Mouse (Mus musculus) embryonic fibroblast, embryonic 13.5 days (primary cell): ENCODE data around the gene Ncoa7. TPM values are rescaled to one million over a fixed set of nuclear protein-coding genes. Genes with fewer than 3 reads are reported as not detected.
"Not testable (repeated sequence)": the region's sequence is repeated elsewhere in the genome, so short reads cannot be mapped to it uniquely, and the experiment has no call there.

Source experiments
- H3K27ac ChIP-seq: 2 replicates; pipeline ENCODE4 v1.5.1; 2012; ENCODE audit warnings: low read length, control low read depth, inconsistent platforms; ENCODE audit not compliant: insufficient read depth
- H3K4me1 ChIP-seq: 2 replicates; pipeline ENCODE4 v1.6.1; 2011; ENCODE audit warnings: low read length; ENCODE audit not compliant: control insufficient read depth, insufficient read depth
- H3K4me3 ChIP-seq: 2 replicates; pipeline ENCODE4 v1.5.1; 2011; ENCODE audit warnings: mild to moderate bottlenecking, control low read depth, low read length; ENCODE audit not compliant: insufficient read depth
- CTCF ChIP-seq: IDR thresholded peaks from 2 replicates; pipeline ENCODE4 v1.5.1; 2011; ENCODE audit warnings: mild to moderate bottlenecking, control low read depth, low read length, moderate library complexity, borderline replicate concordance; ENCODE audit not compliant: insufficient read depth
- POLR2A ChIP-seq: IDR thresholded peaks from 2 replicates; pipeline ENCODE4 v1.6.1; 2011; ENCODE audit warnings: low read depth, mild to moderate bottlenecking, control low read depth, low read length, moderate library complexity
- polyA plus RNA-seq: library from polyadenylated mRNA; stranded (reverse); fragments of >200 nt; gene quantifications from 2 replicates; pipeline ENCODE4 v1.2.4, GENCODE M21; 2011; ENCODE audit warnings: low read depth; ENCODE audit not compliant: missing spikeins, insufficient read length

Gene Ncoa7
- polyA plus RNA-seq, 1 experiment = 17.4 TPM

DNA sequence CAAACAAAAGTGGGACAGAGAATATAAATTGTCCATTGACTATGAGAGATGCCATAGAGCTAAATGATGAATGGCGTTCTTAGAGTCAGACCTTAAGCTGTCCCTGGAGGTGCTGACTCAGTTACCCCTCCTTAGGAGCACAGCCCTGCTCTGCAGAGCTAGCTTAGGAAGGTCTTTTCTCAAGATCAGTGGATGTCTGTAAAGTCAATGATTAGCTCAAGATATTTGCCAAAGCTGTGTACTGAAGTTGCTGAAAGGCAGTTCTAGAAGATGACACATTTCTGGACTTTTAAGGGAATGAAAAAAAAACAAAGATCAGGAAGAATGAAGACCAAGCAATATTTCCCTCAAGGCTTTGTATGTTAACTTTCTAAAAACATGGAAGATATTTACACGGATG lies 123.4 kb downstream of the Ncoa7 start:
- no peak for TF ChIP-seq POLR2A
- TF ChIP-seq CTCF = no peak
- H3K4me1 ChIP-seq = no peaks in the 10 kb centered on the region
- no peak overlapping the region for H3K4me3 ChIP-seq
- no peak overlapping the region for H3K27ac ChIP-seq

DNA sequence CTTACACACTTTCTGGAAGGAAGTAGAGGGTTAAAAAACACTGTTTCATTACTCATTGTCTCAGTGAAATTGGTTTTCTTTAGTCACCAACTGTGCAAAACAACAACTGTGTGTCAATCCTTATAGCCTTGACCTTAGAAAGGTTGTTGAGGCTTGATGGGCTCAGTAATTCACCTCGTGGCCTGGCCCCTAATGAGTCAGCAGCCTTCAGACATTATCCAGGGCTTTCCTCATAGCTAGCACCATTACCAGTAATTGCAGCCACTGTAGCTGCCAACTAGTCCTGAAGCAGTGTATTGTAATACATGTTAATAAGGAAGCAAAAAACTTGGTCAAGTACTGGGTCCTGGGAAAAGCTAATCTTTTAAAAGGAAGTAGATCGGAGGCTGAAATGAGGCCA lies 125.1 kb downstream of the Ncoa7 start:
- Histone ChIP-seq H3K4me3 (no peak overlapping the region), H3K4me1 (no peaks in the 10 kb centered on the region), H3K27ac (no peak overlapping the region)
- no peak for TF ChIP-seq POLR2A
- no peak for TF ChIP-seq CTCF

DNA sequence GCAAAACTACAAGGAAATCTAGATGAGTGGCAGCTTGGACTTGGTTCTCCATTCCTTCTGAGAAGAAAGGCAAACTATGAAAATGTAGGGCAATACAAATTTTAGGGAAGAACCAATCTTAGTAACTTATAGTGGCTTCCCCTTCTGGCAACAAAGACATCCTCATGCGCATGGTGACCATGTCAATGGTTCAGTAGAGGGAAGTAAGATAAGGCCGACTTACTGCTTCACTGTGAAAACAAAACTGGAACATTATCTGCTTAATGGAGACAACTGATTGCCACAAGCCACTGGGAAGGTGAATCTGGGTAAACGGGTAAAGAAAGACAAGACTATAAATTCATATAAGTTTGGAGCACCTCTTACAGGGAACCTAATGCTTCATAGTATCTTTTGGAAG lies 128.3 kb downstream of the Ncoa7 start:
- no peak for TF ChIP-seq POLR2A
- no peak for TF ChIP-seq CTCF
- Histone ChIP-seq H3K4me1 (no peaks in the 10 kb centered on the region), H3K27ac (no peak overlapping the region), H3K4me3 (no peak overlapping the region)

DNA sequence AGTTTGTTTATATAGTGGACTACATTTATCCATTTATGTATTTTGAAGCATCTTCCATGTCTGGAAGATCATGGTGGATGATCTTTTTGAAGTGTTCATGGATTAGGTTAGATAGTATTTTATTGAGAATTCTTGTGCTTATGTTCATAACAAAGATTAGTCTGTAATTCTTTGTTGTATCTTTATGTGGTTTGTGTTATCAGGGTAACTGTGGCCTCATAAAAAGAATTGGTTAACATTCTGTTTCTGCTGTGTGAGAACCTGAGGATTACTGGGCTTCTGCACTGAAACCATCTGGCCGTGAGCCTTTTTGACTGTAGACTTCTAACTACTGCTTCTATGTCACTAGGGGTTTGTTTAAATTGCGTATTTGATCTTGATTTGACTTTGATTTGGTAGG lies 136.5 kb downstream of the Ncoa7 start:
- Histone ChIP-seq H3K4me1 (no peaks in the 10 kb centered on the region), H3K4me3 (no peak overlapping the region), H3K27ac (no peak overlapping the region)
- no peak for TF ChIP-seq CTCF
- no peak for TF ChIP-seq POLR2A

DNA sequence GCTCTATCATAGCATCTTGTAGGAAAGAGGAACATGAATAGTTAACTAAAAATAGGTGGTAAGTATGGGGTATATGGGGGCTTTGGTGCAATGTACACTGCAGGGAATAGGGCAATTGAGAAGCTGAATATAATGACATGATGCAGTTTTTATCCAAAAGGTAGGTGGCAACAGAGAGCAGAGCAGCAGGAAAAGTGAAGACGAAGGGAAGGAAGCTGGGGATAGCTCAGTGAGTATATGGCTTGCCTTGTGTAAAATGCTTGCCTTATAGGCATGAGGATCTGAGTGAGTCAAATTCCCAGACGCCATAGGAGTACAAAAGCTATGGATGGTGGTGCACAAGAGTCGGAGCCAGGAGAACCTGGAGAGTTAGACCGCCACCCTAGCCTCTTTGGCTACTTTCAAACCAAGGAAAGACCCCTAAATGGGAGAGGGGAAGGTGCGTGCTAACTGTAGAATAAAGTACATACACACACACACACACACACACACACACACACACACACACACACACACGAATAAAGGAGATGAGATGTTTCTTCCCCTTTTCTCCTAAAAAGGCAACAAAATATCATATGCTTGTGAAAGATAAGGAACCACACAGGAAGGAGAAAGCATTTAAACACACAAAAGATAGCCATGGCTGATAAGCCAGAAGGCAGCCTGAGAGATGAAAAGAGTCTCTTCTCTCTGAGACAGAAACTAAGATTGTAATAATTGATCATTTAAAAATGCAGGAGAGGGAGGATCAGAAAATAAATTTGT lies 142.4 kb downstream of the Ncoa7 start:
- H3K27ac ChIP-seq = no peak overlapping the region
- TF ChIP-seq POLR2A (no peak), CTCF (no peak)
- no peak overlapping the region for H3K4me3 ChIP-seq
- H3K4me1 ChIP-seq = 0 out of 2 replicates have a peak, but pooled peaks cover 1% of the 10 kb centered on the region

DNA sequence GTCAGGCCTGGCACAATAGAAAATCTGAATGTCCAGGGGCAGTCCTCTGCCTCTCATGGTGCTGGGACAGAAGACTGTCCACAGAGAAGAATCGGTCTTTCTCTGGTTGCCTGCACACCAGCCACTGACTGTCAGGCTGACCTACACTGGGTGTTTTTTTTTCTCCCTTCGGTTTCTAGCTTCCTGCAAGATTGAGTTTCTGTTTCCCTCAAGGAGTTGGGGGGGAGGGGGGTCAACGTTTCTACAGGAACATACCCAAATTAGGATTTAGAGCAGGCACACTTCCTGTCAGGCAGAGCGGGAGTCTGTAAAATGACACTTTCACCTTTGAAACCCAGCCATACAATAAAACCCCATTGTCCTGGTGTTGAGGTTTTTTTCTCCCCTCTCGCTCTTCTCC lies 147.5 kb downstream of the Ncoa7 start:
- TF ChIP-seq CTCF (no peak), POLR2A (no peak)
- Histone ChIP-seq H3K4me3 (peak overlapping the region; percentile 43), H3K4me1 (peaks cover 5% of the 10 kb centered on the region; the same call in 1 of the 2 replicates), H3K27ac (peak overlapping the region; percentile 39; the same call in 1 of the 2 replicates)

DNA sequence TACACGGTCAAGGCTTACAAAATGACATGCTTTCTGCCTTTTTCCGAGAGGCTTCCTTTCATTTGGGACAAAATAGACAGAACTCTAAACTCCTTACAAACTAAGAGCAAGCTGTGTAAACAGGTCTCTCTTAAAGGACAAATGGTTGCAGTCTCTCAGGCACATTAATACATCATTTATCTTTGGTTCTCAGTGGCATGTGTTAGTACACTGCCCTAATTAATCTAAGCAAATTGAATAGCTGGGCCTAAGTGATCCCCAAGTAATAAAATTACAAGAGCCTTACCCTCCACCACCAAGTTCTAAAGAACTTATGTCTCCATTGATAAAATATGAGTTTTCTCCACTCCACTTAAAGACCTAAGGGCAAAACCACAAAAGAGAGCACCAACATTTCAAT lies 155.4 kb downstream of the Ncoa7 start:
- Histone ChIP-seq H3K4me3 (no peak overlapping the region), H3K27ac (no peak overlapping the region), H3K4me1 (no peaks in the 10 kb centered on the region)
- no peak for TF ChIP-seq CTCF
- no peak for TF ChIP-seq POLR2A

DNA sequence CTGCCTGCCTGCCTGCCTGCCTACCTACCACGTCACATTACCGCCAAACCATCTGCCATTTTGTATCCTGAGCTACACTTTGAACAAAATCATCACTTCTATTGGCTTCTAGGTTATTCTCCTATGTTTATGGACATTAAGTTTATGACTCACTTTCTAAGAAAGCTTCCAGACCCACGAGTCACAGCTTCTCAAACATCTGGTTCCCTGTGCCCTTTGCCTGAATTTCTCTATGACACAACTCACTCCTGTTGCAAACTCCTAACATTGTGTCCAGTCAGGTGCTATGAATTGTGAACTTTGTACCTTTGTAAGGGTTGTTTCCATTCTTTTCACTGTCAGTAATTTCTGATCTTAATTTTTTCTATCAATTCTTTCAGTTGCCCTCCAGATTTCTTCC lies 164.9 kb downstream of the Ncoa7 start:
- Histone ChIP-seq H3K4me1 (no peaks in the 10 kb centered on the region), H3K27ac (no peak overlapping the region), H3K4me3 (no peak overlapping the region)
- TF ChIP-seq CTCF (no peak), POLR2A (no peak)

DNA sequence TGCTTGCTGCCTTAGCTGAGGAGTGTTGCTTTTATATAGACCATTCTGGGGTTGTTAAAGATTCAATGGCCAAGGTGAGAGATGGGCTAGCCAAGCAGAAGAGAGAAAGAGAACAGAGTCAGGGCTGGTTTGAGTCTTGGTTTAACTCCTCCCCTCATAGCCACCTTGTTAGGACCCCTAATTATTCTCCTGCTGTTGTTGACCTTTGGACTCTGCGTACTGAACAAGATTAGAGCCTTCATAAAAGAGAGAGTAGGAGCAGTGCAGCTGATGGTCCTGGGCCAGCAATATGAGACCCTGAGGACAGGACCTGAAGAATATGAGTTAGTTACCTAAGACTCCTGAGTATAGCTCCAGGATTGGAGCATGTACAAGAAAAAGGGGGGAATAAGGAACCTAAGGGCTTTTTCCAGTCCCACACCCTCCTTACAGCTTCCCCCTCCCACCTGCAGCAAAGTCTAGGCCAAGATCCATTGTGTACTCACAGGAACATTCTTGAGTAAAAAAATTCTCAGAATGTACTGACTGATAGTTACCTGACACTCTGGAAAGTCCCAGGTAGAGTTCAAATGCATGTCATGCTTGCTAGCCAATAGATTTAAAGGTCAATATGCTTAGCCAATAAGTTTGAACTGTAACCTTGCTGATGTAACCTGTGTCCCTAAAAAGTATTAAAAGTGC lies 166.5 kb downstream of the Ncoa7 start:
- not testable (repeated sequence) for H3K27ac ChIP-seq, H3K4me3 ChIP-seq, H3K4me1 ChIP-seq

DNA sequence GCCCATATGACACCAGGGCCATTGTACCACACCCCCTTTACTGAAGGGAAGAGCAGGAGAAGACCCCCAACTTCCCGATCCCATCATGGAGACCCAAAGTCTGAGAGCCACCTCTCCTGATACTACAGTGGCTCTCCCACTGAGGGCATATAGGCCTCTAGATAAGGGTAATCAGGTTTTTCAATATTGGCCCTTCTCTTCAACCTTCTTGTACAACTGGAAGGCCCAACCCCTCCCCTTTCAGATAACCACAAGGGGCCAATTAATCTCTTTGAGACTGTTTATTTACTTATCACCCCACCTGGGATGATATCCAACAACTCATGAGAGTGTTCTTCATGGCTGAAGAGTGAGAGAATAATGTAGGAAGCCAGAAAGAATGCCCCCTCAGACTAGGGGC lies 170.4 kb downstream of the Ncoa7 start:
- Histone ChIP-seq H3K4me3 (no peak overlapping the region), H3K27ac (no peak overlapping the region), H3K4me1 (no peaks in the 10 kb centered on the region)
- no peak for TF ChIP-seq POLR2A
- TF ChIP-seq CTCF = no peak
